Mouse (Mus musculus): Measurements from ENCODE around the gene Gm9817. TPM values are rescaled to one million over a fixed set of nuclear protein-coding genes. Genes with fewer than 3 reads are reported as not detected.

Gm9817 gene
- polyA plus RNA-seq, 2 experiments, result 0.09 TPM; not detected in 1

DNA sequence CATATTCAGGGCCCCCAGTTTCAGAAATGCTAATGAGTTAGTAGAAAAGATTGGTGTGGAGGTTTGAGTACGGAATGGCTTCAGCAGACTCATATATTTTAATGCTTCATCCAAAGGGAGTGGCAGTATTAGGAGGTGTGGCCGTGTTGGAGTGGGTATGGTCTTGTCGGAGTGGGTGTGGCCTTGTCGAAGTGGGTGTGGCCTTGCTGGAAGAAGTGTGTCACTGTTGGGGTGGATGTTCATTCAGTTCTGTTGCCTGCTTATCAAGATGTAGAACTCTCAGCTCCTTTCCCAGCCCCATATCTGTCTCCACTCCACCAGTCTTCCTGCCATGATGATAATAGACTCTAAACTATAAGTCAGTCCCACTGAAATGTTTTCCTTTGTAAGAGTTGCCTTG is 13.5 kb upstream of the Gm9817 start:
- Histone ChIP-seq H3K9ac (ENCODE audit: low read depth, low read length, severe bottlenecking) (no peak overlapping the region), H3K27ac (replicated peaks; ENCODE audit: low read depth, low read length) (no peak overlapping the region), H3K36me3 (ENCODE audit: control insufficient read depth, insufficient read depth, low read length) (no peaks in the 10 kb centered on the region), H3K27me3 (ENCODE audit: control insufficient read depth, insufficient read depth, low read length) (no peaks in the 10 kb centered on the region), H3K4me2 (replicated peaks; ENCODE audit: low read depth, low read length, severe bottlenecking) (no peak overlapping the region), H3K4me1 (ENCODE audit: control insufficient read depth, insufficient read depth, low read length) (no peaks in the 10 kb centered on the region), H3K4me3 (replicated peaks; ENCODE audit: low read length) (no peak overlapping the region), H3K9me3 (ENCODE audit: control insufficient read depth, low read length) (no peaks in the 10 kb centered on the region)
- ATAC-seq (ENCODE audit: low FRiP score, low read depth) (no peak), DNase-seq (ENCODE audit: low spot score) (no peak)
- WGBS, result 85% methylated on average over 4 of the region's 4 CpGs
- TF ChIP-seq POLR2A (IDR thresholded peaks at IDR 0.05; ENCODE audit: borderline replicate concordance, extremely low read depth, insufficient read depth, insufficient read length), result no peak

DNA sequence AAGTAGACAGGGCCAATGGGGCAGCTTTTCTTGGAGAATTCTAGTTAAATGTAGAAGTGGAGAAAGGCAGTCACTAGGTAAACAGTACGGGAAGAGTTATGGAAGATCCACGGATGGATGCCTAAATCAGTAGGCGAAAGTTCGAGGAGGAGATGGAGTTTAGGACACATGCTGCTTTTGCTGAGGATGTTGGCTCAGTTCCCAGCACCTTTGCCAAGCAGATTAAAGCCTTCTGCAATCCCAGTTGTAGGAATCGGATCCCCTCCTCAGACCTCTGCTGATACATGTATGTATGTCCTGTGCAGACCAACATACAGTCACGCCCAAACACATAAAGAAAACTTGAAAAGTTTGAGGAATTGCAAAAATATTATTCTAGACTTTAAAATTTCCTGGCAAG is 8.1 kb upstream of the Gm9817 start:
- H3K27me3 ChIP-seq (ENCODE audit: control insufficient read depth, insufficient read depth, low read length), result no peaks in the 10 kb centered on the region
- no peak for ATAC-seq (ENCODE audit: low FRiP score, low read depth)
- no peak overlapping the region for H3K4me3 ChIP-seq (replicated peaks; ENCODE audit: low read length)
- H3K9ac ChIP-seq (ENCODE audit: low read depth, low read length, severe bottlenecking), result no peak overlapping the region
- H3K9me3 ChIP-seq (ENCODE audit: control insufficient read depth, low read length), result no peaks in the 10 kb centered on the region
- DNase-seq (ENCODE audit: low spot score), result no peak
- TF ChIP-seq POLR2A (IDR thresholded peaks at IDR 0.05; ENCODE audit: borderline replicate concordance, extremely low read depth, insufficient read depth, insufficient read length), result no peak
- no peaks in the 10 kb centered on the region for H3K36me3 ChIP-seq (ENCODE audit: control insufficient read depth, insufficient read depth, low read length)
- no peaks in the 10 kb centered on the region for H3K4me1 ChIP-seq (ENCODE audit: control insufficient read depth, insufficient read depth, low read length)
- no peak overlapping the region for H3K27ac ChIP-seq (replicated peaks; ENCODE audit: low read depth, low read length)
- H3K4me2 ChIP-seq (replicated peaks; ENCODE audit: low read depth, low read length, severe bottlenecking), result no peak overlapping the region
- WGBS, result 78% methylated on average over 6 of the region's 6 CpGs

DNA sequence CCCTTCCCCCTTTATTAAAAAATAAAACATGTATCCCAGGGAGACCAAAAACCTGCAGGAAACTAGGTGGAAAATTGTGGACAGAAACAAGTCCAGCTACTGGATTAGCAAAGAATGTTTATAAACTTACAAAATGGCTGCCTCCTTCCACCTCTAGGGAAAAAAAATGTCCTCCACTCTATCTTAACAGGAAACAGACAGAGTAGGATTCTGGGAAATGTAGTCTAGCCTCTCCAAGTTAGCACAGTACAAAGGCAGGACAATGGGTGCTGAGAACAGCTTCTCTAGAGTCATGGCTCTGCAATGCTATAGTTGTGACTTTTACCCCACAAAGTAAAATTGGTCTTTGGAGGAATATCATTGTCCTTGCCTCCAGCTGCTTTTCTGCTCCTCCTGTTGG is 3.5 kb upstream of the Gm9817 start:
- DNase-seq (ENCODE audit: low spot score), result no peak
- no peaks in the 10 kb centered on the region for H3K36me3 ChIP-seq (ENCODE audit: control insufficient read depth, insufficient read depth, low read length)
- no peak overlapping the region for H3K9ac ChIP-seq (ENCODE audit: low read depth, low read length, severe bottlenecking)

DNA sequence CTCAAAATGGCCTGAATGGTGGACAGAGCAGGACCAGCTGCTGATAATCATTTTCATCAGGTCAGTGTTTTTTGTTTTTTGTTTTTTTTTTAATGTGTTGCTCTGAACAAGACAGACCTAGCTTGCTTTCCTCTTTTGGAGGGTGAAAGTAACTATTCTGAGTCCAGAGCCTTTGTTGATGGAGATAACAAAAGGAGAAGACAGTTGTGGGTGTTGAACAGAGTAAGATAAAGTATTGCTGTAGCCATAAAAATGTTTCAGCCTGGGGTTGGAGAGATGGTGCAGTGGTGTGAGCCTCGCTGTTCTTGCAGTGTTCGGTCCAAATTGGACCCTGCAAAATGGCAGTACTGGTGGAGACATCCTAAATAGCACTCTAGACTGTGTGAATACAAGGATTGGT is 2.8 kb upstream of the Gm9817 start:
- DNase-seq (ENCODE audit: low spot score) (no peak), ATAC-seq (ENCODE audit: low FRiP score, low read depth) (no peak)
- H3K9me3 ChIP-seq (ENCODE audit: control insufficient read depth, low read length), result no peaks in the 10 kb centered on the region
- 95% methylated on average over 2 of the region's 2 CpGs for WGBS
- H3K4me3 ChIP-seq (replicated peaks; ENCODE audit: low read length), result no peak overlapping the region
- no peak for TF ChIP-seq POLR2A (IDR thresholded peaks at IDR 0.05; ENCODE audit: borderline replicate concordance, extremely low read depth, insufficient read depth, insufficient read length)
- peaks cover 4% of the 10 kb centered on the region; the same call in 1 of the 2 replicates for H3K27me3 ChIP-seq (ENCODE audit: control insufficient read depth, insufficient read depth, low read length)
- no peaks in the 10 kb centered on the region for H3K4me1 ChIP-seq (ENCODE audit: control insufficient read depth, insufficient read depth, low read length)
- H3K4me2 ChIP-seq (replicated peaks; ENCODE audit: low read depth, low read length, severe bottlenecking), result no peak overlapping the region
- H3K36me3 ChIP-seq (ENCODE audit: control insufficient read depth, insufficient read depth, low read length), result no peaks in the 10 kb centered on the region
- H3K27ac ChIP-seq (replicated peaks; ENCODE audit: low read depth, low read length), result no peak overlapping the region
- no peak overlapping the region for H3K9ac ChIP-seq (ENCODE audit: low read depth, low read length, severe bottlenecking)

More for the DNA sequence above, 3.5 kb upstream of the Gm9817 start:
- H3K27me3 ChIP-seq (ENCODE audit: control insufficient read depth, insufficient read depth, low read length), result peaks cover 4% of the 10 kb centered on the region; the same call in 1 of the 2 replicates
- no peak for TF ChIP-seq POLR2A (IDR thresholded peaks at IDR 0.05; ENCODE audit: borderline replicate concordance, extremely low read depth, insufficient read depth, insufficient read length)
- H3K4me1 ChIP-seq (ENCODE audit: control insufficient read depth, insufficient read depth, low read length), result no peaks in the 10 kb centered on the region
- no peak overlapping the region for H3K4me3 ChIP-seq (replicated peaks; ENCODE audit: low read length)
- H3K9me3 ChIP-seq (ENCODE audit: control insufficient read depth, low read length), result no peaks in the 10 kb centered on the region
- H3K4me2 ChIP-seq (replicated peaks; ENCODE audit: low read depth, low read length, severe bottlenecking), result no peak overlapping the region
- no peak overlapping the region for H3K27ac ChIP-seq (replicated peaks; ENCODE audit: low read depth, low read length)
- ATAC-seq (ENCODE audit: low FRiP score, low read depth), result no peak

DNA sequence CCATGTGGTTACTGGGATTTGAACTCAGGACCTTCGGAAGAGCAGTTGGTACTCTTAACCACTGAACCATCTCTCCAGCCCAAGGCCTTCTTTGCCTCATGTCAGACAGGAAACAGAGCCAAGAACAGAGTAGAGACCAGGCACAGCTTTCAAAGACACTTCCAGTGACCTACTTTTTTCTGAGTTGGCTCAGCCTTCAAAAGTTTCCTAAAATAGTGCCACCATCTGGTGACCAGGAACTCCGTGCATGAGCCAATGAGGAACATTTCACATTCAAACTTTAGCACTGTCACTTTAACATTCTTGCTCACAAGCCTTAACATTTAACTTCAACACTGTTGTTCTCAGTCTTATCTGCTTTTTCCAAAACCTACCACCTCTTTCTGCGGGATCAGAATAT is 2.3 kb downstream of the Gm9817 start:
- no peak for TF ChIP-seq POLR2A (IDR thresholded peaks at IDR 0.05; ENCODE audit: borderline replicate concordance, extremely low read depth, insufficient read depth, insufficient read length)
- Histone ChIP-seq H3K9me3 (ENCODE audit: control insufficient read depth, low read length) (no peaks in the 10 kb centered on the region), H3K4me2 (replicated peaks; ENCODE audit: low read depth, low read length, severe bottlenecking) (no peak overlapping the region), H3K4me3 (replicated peaks; ENCODE audit: low read length) (no peak overlapping the region), H3K4me1 (ENCODE audit: control insufficient read depth, insufficient read depth, low read length) (no peaks in the 10 kb centered on the region), H3K27me3 (ENCODE audit: control insufficient read depth, insufficient read depth, low read length) (peaks cover 4% of the 10 kb centered on the region; the same call in 1 of the 2 replicates), H3K36me3 (ENCODE audit: control insufficient read depth, insufficient read depth, low read length) (no peaks in the 10 kb centered on the region), H3K27ac (replicated peaks; ENCODE audit: low read depth, low read length) (no peak overlapping the region), H3K9ac (ENCODE audit: low read depth, low read length, severe bottlenecking) (no peak overlapping the region)
- no peak for DNase-seq (ENCODE audit: low spot score)
- WGBS, result 96% methylated on average over 3 of the region's 3 CpGs
- ATAC-seq (ENCODE audit: low FRiP score, low read depth), result no peak

DNA sequence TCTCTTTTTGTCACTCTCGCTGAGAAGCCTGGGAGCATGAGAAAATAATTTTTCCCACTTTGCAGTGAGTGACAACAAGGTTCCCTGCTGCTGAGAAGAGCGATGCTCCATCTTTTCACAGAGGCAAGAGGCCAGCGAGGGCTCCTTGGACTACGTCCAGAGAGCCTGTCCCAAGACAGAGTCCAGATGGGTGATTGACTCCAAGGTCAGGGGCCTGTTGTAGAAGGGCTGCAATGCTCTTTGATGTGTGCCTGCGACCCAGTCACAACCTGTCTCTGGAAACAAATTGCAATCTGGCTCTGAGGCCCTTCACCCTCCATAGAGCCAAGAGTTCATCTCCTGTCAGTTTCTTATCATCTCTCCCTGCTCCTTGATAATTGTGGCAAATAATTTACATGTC is 5.2 kb downstream of the Gm9817 start:
- Histone ChIP-seq H3K36me3 (ENCODE audit: control insufficient read depth, insufficient read depth, low read length) (no peaks in the 10 kb centered on the region), H3K4me2 (replicated peaks; ENCODE audit: low read depth, low read length, severe bottlenecking) (no peak overlapping the region), H3K4me1 (ENCODE audit: control insufficient read depth, insufficient read depth, low read length) (no peaks in the 10 kb centered on the region), H3K9me3 (ENCODE audit: control insufficient read depth, low read length) (no peaks in the 10 kb centered on the region), H3K9ac (ENCODE audit: low read depth, low read length, severe bottlenecking) (no peak overlapping the region), H3K4me3 (replicated peaks; ENCODE audit: low read length) (no peak overlapping the region), H3K27me3 (ENCODE audit: control insufficient read depth, insufficient read depth, low read length) (peaks cover 4% of the 10 kb centered on the region; the same call in 1 of the 2 replicates), H3K27ac (replicated peaks; ENCODE audit: low read depth, low read length) (no peak overlapping the region)
- ATAC-seq (ENCODE audit: low FRiP score, low read depth), result no peak
- WGBS, result 16% methylated on average over 5 of the region's 5 CpGs
- TF ChIP-seq POLR2A (IDR thresholded peaks at IDR 0.05; ENCODE audit: borderline replicate concordance, extremely low read depth, insufficient read depth, insufficient read length), result no peak
- no peak for DNase-seq (ENCODE audit: low spot score)

Data from limb, embryonic 14.5 days (tissue).